Mouse (Mus musculus) urinary bladder, postnatal 10 days (tissue): ENCODE data around the gene Bglap2.
"Not testable (repeated sequence)": the region's sequence is repeated elsewhere in the genome, so short reads cannot be mapped to it uniquely, and the experiment has no call there.

ENCODE experiments used
- DNase-seq: peaks from one replicate; pipeline ENCODE4 v3.0.0; 2022; ENCODE audit warnings: low spot score

Gene Bglap2

DNA sequence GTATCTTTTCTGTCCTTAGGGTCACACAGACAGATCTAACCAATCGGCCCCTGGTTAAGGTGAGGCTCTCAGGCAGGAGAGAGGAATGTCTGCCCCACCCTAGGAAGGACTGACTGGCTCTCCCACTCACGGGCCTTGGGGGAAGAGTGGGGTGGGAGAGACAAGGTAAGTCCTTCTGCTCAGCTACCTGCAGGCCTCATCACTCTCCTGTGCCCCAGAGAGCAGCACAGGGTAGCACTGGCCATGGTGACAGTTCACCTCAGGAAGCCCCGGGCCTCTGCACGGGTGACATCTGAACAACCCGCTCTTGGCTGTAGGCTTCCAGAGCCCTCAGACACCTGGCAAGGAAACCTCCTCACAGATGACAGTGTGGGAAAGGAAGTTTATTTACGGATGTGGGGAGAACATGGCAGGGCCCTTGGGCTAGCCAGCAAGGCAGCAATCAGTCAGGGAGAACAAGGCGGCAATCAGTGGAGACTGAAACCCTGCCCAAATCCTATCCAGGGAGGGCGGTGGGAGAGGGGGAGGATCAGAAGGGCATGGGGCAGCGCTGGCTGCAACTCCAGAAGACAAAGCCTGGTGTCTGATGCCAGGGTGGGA is 15.4 kb upstream of the Bglap2 start:
- no peak for DNase-seq

DNA sequence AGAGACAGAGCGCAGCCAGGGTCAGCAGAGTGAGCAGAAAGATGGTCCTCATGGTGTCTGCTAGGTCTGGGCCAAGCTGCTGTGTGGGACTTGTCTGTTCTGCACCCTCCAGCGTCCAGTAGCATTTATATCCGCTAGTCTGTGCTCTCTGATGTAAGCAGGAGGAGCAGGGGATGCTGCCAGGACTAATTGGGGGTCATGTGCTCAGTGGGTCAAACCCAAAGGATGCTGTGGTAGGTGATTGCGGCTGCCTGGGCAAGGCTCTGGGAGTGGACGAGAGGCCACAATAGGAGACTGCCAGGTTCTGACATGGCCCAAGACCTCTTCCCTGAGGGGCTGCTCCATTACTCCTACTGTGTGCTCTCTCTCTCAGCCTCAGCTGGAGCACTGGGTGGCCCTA is 5.9 kb upstream of the Bglap2 start, which contains the start of gene Bglap:
Gene Bglap, minus strand, starts transcription at position 101 of the 400 bp plus-strand sequence.
- DNase-seq, result no peak

DNA sequence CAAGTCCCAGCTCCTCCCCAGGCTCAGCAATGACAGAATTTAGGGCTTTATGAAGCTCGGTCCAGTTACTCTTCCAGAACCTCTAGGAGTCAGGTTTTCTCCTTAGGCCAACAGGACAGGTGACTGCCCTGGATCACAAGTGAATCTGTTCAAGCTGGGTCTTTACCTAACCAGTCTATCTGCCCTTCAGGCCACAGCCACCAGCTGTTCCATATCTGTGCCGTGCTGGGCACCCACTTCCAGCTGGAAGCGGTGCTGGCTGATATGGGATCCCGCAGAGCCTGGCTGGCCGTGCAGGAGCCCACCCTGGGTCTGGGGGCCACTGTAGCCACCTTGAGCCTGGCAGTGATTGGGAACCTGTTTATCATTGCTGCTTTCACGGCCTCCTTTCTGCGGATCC is 3.9 kb upstream of the Bglap2 start:
- DNase-seq, result not testable (repeated sequence)

DNA sequence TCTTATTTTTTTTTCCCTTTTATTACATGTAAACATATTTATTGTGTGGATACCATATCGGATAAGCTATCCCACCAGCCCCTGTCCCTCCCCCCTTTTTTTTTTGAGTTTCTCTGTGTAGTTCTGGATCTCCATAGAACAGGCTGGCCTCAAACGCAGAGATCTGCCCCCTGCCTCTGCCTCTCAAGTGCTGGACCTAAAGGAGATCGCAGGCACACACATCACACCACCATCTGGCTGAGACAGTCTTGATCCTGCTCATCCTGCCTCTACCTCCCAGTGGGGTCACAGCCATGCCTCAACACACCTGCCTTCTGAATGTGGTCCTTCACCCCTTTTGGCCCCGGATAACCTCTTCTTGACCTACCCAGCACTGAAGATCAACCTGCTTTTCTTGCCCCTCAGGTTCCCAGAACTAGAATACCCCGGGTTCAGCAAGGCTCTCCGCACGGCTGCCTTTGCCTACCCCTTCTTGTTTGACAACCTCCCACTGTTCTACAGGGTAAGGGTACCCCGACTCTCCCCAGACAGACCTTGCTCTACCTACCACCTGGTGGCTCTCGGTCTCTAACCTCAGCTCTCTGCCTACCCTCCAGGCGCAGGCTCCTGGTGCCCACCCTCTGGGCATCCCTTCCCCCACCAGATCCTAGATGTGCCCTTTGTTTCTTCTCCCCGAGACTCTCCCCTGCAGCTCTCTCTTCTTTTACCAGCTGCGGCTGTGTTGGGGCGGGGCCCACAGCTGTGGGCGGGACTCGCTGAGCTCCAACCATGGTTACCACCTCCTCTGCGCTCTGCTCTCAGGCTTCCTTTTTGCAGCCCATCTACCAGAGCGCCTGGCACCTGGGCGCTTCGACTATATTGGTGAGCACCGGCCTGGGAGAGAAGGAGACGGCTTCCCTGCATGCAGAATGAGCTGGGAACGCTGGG is 3.2 kb upstream of the Bglap2 start:
- DNase-seq, result not testable (repeated sequence)

DNA sequence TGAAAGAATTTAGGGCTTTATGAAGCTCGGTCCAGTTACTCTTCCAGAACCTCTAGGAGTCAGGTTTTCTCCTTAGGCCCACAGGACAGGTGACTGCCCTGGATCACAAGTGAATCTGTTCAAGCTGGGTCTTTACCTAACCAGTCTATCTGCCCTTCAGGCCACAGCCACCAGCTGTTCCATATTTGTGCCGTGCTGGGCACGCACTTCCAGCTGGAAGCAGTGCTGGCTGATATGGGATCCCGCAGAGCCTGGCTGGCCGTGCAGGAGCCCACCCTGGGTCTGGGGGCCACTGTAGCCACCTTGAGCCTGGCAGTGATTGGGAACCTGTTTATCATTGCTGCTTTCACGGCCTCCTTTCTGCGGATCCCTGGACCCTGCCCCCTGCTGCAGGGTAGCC is 1.9 kb downstream of the Bglap2 start:
- not testable (repeated sequence) for DNase-seq

DNA sequence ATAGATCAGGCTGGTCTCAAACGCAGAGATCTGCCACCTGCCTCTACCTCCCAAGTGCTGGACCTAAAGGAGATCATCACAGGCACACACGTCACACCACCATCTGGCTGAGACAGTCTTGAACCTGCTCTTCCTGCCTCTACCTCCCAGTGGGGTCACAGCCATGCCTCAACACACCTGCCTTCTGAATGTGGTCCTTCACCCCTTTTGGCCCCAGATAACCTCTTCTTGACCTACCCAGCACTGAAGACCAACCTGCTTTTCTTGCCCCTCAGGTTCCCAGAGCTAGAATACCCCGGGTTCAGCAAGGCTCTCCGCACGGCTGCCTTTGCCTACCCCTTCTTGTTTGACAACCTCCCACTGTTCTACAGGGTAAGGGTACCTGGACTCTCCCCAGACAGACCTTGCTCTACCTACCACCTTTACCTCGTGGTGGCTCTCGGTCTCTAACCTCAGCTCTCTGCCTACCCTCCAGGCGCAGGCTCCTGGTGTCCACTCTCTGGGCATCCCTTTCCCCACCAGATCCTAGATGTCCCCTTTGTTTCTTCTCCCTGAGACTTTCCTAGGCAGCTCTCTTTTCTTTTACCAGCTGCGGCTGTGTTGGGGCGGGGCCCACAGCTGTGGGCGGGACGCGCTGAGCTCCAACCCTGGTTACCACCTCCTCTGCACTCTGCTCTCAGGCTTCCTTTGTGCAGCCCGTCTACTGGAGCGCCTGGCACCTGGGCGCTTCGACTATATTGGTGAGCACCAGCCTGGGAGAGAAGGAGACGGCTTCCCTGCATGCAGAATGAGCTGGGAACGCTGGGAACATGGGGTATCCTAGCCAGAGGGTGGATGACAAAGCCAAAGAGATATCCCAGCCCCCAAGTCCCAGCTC is 2.5 kb downstream of the Bglap2 start:
- not testable (repeated sequence) for DNase-seq

DNA sequence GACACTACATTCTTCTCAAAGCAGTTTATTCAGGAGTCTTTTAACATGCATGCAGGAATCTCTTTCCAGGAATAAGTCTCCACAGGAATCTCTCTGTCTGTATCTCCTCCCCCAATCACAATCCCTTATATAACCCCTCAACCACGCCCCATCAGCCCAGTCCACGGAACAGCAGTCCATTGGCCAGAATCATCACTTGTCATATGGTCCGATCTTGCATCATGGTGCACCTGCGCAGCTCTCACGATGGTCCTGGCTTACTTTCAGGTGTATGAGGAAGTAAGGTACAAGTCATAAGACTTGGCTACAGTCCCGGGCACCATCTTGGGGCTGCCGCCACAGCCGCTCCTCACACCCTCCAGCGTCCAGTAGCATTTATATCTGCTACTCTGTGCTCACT is 5.9 kb downstream of the Bglap2 start, which contains the start of gene Bglap3:
Gene Bglap3, minus strand, starts transcription at position 101 of the 400 bp plus-strand sequence.
- not testable (repeated sequence) for DNase-seq

DNA sequence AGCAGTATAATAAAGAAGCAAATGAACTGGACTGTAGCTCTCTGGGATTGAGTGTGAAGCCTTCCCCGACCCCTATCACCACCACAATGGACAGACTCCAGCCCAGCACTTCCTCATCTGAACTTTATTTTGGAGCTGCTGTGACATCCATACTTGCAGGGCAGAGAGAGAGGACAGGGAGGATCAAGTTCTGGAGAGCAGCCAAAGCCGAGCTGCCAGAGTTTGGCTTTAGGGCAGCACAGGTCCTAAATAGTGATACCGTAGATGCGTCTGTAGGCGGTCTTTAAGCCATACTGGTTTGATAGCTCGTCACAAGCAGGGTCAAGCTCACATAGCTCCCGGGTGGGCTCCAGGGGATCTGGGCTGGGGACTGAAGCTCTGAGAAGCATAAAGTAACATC is 10.0 kb downstream of the Bglap2 start:
- not testable (repeated sequence) for DNase-seq

DNA sequence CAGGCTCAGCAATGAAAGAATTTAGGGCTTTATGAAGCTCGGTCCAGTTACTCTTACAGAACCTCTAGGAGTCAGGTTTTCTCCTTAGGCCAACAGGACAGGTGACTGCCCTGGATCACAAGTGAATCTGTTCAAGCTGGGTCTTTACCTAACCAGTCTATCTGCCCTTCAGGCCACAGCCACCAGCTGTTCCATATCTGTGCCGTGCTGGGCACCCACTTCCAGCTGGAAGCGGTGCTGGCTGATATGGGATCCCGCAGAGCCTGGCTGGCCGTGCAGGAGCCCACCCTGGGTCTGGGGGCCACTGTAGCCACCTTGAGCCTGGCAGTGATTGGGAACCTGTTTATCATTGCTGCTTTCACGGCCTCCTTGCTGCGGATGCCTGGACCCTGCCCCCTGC is 11.0 kb downstream of the Bglap2 start:
- DNase-seq, result not testable (repeated sequence)

DNA sequence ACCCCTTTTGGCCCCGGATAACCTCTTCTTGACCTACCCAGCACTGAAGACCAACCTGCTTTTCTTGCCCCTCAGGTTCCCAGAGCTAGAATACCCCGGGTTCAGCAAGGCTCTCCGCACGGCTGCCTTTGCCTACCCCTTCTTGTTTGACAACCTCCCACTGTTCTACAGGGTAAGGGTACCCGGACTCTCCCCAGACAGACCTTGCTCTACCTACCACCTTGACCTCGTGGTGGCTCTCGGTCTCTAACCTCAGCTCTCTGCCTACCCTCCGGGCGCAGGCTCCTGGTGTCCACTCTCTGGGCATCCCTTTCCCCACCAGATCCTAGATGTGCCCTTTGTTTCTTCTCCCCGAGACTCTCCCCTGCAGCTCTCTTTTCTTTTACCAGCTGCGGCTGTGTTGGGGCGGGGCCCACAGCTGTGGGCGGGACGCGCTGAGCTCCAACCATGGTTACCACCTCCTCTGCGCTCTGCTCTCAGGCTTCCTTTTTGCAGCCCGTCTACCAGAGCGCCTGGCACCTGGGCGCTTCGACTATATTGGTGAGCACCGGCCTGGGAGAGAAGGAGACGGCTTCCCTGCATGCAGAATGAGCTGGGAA is 11.6 kb downstream of the Bglap2 start:
- not testable (repeated sequence) for DNase-seq

DNA sequence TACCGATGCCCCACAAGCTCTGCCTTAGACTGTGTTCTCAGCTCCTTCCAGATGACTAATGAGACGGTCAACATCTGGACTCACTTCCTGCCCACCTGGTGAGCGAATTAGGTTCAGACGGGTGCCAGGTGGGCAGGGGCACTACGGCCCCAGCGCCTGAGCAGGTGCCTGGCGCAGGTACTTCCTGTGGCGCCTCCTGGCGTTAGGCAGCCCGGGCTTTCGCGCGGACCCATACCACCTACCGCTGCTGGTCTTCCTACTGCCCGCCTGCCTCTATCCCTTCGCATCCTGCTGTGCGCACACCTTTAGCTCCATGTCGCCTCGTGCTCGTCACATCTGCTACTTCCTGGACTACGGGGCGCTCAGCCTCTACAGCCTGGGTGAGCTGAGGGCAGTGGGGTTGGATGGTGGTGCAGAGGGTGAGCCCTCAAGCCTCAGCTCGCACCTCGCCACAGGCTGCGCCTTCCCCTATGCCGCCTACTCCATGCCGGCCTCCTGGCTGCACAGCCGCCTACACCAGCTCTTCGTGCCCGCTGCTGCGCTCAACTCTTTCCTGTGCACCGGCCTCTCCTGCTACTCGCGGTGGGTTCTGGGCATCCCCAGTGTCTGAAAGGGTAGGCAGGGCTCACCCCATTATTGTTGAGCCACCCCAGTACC is 12.7 kb downstream of the Bglap2 start:
- DNase-seq, result no peak

DNA sequence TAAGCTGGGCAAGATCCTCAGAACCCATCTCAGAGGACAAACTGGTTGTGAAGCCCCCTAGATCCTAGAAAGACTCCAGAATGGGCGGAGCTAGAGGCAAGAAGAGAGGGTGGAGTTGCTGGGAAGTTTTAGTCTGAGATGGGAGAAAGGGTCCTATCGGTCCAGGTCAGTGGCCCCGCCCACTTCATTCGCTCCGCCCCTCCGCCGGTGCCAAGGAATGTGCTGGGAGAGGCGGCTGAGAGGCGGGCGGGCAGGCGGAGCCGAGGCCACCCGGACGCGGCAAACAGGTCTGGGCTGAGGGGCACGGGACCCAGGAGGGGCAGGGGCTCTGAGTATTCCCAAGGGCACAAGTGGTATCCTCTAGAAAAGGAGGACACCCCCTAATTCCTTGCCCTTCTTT is 14.2 kb downstream of the Bglap2 start, which contains the start of gene Paqr6:
Gene Paqr6, plus strand, starts transcription at position 248 of the 400 bp plus-strand sequence.
- peak; percentile 47 for DNase-seq

DNA sequence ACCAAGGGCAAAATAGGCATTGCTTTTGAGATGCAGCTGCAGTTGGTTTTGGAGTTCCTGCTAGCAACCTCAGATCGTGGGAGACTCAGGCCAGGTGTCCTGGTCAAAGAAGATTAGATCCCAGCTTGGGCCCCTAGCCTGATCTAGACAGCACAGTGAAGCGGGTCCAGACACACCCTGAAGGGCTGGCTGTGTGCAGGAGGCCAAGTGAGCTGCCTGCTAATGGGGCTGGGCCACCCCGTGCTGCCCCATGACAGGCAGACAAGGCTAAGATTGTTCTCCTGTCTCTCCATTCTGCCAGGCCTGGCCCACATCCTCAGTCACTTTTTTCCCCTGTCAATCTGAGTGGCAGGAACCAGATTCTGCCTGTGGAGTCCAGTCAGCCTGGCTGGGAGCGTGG is 14.8 kb downstream of the Bglap2 start:
- no peak for DNase-seq

DNA sequence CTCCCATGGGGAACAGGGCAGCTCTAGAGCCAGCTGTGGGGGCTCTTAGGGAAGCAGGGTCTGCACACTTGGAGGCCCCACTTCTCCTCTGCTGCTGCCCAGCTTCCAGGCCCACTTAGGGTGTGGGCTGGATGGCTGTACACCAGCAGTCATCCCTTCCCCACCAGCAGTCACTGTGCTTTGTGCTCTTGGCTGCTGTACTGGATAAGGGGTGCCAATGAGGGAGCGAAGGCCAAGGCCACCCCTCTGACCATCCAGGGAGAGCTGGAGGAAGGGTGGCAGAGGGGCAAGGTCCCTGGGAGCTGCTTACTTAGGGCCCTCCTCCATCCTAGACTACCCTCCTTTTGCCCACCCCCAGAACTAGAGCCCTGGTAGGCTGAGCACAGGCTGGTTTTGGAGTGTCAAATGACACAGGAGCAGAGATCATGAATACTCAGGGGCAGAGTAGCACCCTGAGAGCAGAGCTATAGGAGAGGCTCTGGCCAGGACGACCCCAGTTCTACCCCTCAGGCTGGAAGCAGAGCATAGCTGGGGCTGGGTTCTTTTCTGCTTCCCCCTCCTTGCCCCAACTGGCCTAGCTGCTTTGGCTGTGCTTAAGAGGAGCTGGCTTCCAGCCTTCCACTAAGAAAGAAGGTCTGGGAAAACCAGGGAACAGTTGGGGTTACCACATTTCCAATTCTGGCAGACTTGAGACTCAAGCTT is 16.7 kb downstream of the Bglap2 start:
- DNase-seq, result no peak

DNA sequence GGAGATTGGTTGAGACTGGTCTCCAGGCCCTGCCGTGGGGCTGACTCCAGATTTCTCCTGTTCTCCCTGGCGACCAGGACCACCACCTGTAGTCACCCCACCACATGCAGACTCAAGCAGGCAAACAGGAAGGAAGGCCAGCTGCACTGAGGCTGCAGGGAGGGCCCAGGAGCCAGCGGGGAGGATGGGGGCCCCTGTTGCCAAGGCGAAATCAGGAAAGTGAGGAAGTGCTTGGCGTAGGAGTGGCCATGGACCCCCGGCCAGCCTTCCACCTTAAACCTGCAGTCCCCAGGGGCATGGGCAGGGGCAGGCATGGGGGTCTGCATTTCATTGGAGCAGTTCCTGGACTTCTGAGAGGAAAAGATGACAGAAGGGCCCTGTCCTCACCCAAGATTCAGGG is 17.4 kb downstream of the Bglap2 start:
- no peak for DNase-seq

DNA sequence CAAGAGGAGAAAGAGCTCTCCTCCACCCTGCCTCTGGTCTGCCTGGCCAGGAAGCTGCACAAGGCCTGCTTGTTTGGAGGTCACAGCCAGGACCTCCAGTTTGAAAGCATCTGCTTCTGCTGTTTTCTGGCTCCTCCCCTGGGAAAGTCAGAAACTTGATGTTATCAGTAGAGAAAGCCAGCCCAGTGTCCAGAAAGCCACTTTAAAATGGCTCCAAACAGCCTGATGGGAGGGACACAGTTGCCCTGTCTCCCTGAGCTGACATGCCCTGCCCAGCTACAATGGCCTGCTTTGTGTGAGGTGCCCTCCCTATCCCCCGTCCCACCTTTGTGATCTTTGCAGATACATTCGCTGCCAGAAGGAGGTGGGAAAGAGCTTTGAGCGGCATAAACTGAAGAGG is 18.5 kb downstream of the Bglap2 start:
- DNase-seq, result no peak

DNA sequence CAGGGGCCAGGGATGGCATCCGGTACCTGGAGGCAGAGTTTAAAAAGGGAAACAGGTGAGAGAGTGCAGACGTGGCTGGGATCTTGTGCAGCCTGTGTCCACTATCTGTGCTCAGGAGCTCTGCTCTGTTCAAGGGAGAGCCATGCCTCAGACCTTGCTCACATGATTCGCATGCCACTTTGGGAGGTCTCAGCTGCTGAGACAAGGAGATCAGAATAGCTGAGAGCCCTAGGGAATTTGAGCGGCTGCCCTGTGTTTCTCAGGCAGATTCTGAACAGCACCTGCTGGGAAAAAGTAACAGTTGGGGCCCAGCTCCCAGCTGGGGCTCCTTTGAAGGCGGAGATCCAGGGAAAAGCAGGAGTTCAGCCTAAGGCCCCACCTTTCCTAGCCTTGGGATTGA is 18.9 kb downstream of the Bglap2 start:
- no peak for DNase-seq

DNA sequence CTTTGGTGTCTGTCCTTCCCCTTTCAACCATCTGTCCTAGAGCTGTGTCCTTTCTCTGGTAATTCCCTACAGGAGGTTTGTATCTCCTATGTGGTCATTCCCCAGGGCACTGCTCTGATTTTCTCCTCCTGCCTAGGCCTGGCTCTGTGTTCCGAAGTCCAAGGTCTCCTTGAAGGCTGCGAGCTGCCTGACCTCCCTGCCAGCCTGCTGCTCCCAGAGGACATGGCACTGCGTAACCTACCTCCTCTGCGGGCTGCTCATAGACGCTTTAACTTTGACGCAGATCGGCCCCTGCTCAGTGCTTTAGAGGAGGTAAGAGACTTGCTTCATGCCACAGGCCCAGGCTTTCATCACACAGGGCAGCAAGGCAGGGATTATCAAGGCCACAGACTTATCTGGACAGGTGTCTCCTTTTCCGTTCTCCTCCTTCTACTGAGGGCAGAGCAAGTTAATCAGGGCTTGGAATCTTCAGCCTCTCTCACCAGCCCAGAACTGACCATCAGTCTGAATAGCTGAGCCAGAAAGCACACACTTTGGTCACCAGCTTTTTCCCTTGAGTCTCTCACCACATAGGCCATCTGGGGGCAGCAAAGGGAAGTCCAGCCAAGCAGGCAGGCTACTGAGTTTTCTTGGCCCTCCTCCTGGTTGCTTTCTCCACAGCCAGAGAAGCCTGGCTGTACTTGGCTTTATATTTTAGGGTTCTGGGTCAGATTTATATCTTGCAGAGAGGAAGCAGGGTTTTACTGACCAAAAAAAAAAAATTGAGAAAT is 23.9 kb downstream of the Bglap2 start:
- no peak for DNase-seq

DNA sequence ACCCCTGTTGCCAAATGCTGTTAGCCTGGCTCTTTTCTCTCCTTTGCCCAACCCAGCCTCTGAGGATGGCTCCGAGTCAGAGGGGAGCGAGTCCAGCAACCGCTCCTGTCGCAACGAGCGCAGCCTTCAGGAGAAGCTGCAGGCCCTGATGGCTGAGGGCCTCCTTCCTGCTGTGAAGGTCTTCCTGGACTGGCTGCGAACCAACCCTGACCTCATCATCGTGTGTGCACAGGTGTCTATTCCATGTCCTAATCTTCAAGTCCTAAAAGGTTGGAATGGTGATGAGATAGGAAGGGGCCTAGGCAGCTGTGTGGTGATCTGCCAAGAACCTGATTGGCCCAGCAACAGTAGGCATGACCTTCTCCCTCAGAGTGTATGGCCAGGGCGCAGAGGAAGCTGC is 25.6 kb downstream of the Bglap2 start:
- no peak for DNase-seq

DNA sequence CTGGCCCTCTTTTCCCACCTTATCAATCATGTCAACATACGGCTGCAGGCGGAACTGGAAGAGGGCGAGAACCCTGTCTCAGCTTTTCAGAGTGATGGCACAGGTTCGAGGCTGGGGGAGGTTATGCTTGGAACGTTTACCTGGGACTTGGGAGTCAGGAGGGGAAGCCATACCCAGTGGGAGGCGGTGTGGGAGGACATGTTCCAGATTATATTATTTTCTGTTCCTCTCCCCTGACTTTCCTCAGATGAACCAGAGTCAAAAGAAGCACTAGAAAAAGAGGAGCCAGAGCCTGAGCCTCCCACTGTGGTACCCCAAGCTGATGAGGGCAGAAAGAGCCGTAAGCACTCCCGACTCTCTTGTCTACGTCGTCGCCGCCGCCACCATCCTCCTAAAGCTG is 27.8 kb downstream of the Bglap2 start:
- DNase-seq, result no peak
